Mouse (Mus musculus) liver, embryonic 12.5 days (tissue): ENCODE data around the gene Lcn5. TPM values are rescaled to one million over a fixed set of nuclear protein-coding genes. Genes with fewer than 3 reads are reported as not detected.

Experiments
- ATAC-seq: fragments of 200-750 bp; cut with Nextera tagmentation; 2 replicates; pipeline ENCODE4 v1.8.0; 2017; ENCODE audit warnings: moderate number of reproducible peaks, mild to moderate bottlenecking, moderate library complexity
- H3K27ac ChIP-seq: fragments of 300-500 bp; sonication (generic); 2 replicates; pipeline ENCODE4 v1.5.1; 2016; ENCODE audit warnings: mild to moderate bottlenecking
- H3K27me3 ChIP-seq: fragments of 300-500 bp; sonication (generic); replicated peaks from 2 replicates; pipeline ENCODE4 v1.6.1; 2016; ENCODE audit warnings: mild to moderate bottlenecking, moderate library complexity
- H3K36me3 ChIP-seq: fragments of 300-500 bp; sonication (generic); 2 replicates; pipeline ENCODE4 v1.6.1; 2016; ENCODE audit warnings: mild to moderate bottlenecking, moderate library complexity
- H3K4me1 ChIP-seq: fragments of 300-500 bp; sonication (generic); 2 replicates; pipeline ENCODE4 v1.6.1; 2016
- H3K4me2 ChIP-seq: fragments of 300-500 bp; sonication (generic); 2 replicates; pipeline ENCODE4 v1.6.1; 2016; ENCODE audit warnings: mild to moderate bottlenecking, moderate library complexity
- H3K4me3 ChIP-seq: fragments of 300-500 bp; sonication (generic); 2 replicates; pipeline ENCODE4 v1.5.1; 2016; ENCODE audit warnings: mild to moderate bottlenecking, moderate library complexity
- H3K9ac ChIP-seq: fragments of 300-500 bp; sonication (generic); 2 replicates; pipeline ENCODE4 v1.6.1; 2016; ENCODE audit warnings: mild to moderate bottlenecking, moderate library complexity
- H3K9me3 ChIP-seq: fragments of 300-500 bp; sonication (generic); replicated peaks from 2 replicates; pipeline ENCODE4 v1.6.1; 2016; ENCODE audit warnings: mild to moderate bottlenecking, moderate library complexity
- WGBS: fragments of 180-500 bp; shearing (Covaris S2); methylation state at CpG from one replicate; pipeline ENCODE4 v1.1.7; 2016; ENCODE audit not compliant: insufficient replicate concordance; 5-methylcytosine and 5-hydroxymethylcytosine counted together
- polyA plus RNA-seq: library from polyadenylated mRNA; unstranded; fragments of >200 nt; fragmentation: Nextera tagmentation; extraction: Ambion mirVana; gene quantifications from 2 replicates; pipeline ENCODE4 v1.2.1, GENCODE M21; 2016

Lcn5 gene
- not detected in 2 replicates for polyA plus RNA-seq

GRCm38 (mm10) chr2:25657652-25658051 is at the start of gene Lcn5:
Lcn5 (plus strand) TSS chr2:25657952.
- no peak within 1 kb of the TSS for H3K4me2 ChIP-seq
- no peak for ATAC-seq
- no peaks in the 10 kb centered on the region for H3K4me1 ChIP-seq
- H3K9ac ChIP-seq, result no peak within 1 kb of the TSS
- no peak within 1 kb of the TSS for H3K27ac ChIP-seq
- H3K4me3 ChIP-seq, result no peak within 1 kb of the TSS
- no peaks in the 10 kb centered on the region for H3K9me3 ChIP-seq
- no peaks in the 10 kb centered on the region for H3K36me3 ChIP-seq
- peaks cover 10% of the 10 kb centered on the region; the same call in 1 of the 2 replicates for H3K27me3 ChIP-seq

- ATAC-seq, result 0 out of 2 replicates have a peak, but pooled peaks have one; percentile 1
- Histone ChIP-seq H3K9me3 (no peaks in the 10 kb centered on the region), H3K4me3 (peak overlapping the region; percentile 97), H3K27ac (peak overlapping the region; percentile 85), H3K36me3 (peaks cover 11% of the 10 kb centered on the region; the same call in 1 of the 2 replicates), H3K9ac (peak overlapping the region; percentile 97; the same call in 1 of the 2 replicates), H3K4me2 (peak overlapping the region; percentile 76), H3K27me3 (peaks cover 32% of the 10 kb centered on the region), H3K4me1 (peaks cover 26% of the 10 kb centered on the region)
- 42% methylated on average over 10 of the region's 10 CpGs for WGBS
Observed at GRCm38 (mm10) chr2:25608671-25609070, 49.1 kb upstream of the Lcn5 start.

GRCm38 (mm10) chr2:25616398-25616797 is 41.4 kb upstream of the Lcn5 start:
- Histone ChIP-seq H3K9ac (no peak overlapping the region), H3K36me3 (no peaks in the 10 kb centered on the region), H3K9me3 (no peaks in the 10 kb centered on the region), H3K4me2 (peak overlapping the region; percentile 17), H3K27me3 (peaks cover 95% of the 10 kb centered on the region), H3K27ac (no peak overlapping the region), H3K4me3 (no peak overlapping the region), H3K4me1 (peaks cover 10% of the 10 kb centered on the region; the same call in 1 of the 2 replicates)
- 0 out of 2 replicates have a peak, but pooled peaks have one; percentile 23 for ATAC-seq
- 16% methylated on average over 22 of the region's 22 CpGs for WGBS

- H3K27me3 ChIP-seq, result peaks cover 88% of the 10 kb centered on the region
- no peak within 1 kb of the TSS for H3K4me2 ChIP-seq
- no peaks in the 10 kb centered on the region for H3K9me3 ChIP-seq
- H3K4me3 ChIP-seq, result no peak within 1 kb of the TSS
- no peak within 1 kb of the TSS for H3K9ac ChIP-seq
- no peak within 1 kb of the TSS for H3K27ac ChIP-seq
- WGBS, result 60% methylated on average over 3 of the region's 3 CpGs
- peaks cover 19% of the 10 kb centered on the region for H3K4me1 ChIP-seq
- ATAC-seq, result no peak
- H3K36me3 ChIP-seq, result no peaks in the 10 kb centered on the region
Observed at GRCm38 (mm10) chr2:25617578-25617977, 40.2 kb upstream of the Lcn5 start, which contains the start of gene Ccdc183. Ccdc183 (minus strand) TSS chr2:25617678.

- H3K36me3 ChIP-seq, result no peaks in the 10 kb centered on the region
- H3K9me3 ChIP-seq, result no peaks in the 10 kb centered on the region
- ATAC-seq, result no peak
- 15% methylated on average over 6 of the region's 6 CpGs for WGBS
- no peak overlapping the region for H3K27ac ChIP-seq
- no peak overlapping the region for H3K4me2 ChIP-seq
- H3K9ac ChIP-seq, result no peak overlapping the region
- peaks cover 65% of the 10 kb centered on the region for H3K27me3 ChIP-seq
- peaks cover 19% of the 10 kb centered on the region for H3K4me1 ChIP-seq
- H3K4me3 ChIP-seq, result no peak overlapping the region
Observed at GRCm38 (mm10) chr2:25620386-25620785, 37.4 kb upstream of the Lcn5 start.

GRCm38 (mm10) chr2:25620852-25621228 is 36.9 kb upstream of the Lcn5 start:
- Histone ChIP-seq H3K9me3 (no peaks in the 10 kb centered on the region), H3K4me3 (no peak overlapping the region), H3K27me3 (peaks cover 61% of the 10 kb centered on the region), H3K36me3 (no peaks in the 10 kb centered on the region), H3K4me2 (peak overlapping the region; percentile 75), H3K4me1 (peaks cover 19% of the 10 kb centered on the region), H3K9ac (no peak overlapping the region), H3K27ac (no peak overlapping the region)
- 61% methylated on average over 4 of the region's 4 CpGs for WGBS
- no peak for ATAC-seq

GRCm38 (mm10) chr2:25621229-25622200 is 36.2 kb upstream of the Lcn5 start, which contains the start of gene Tmem141:
Tmem141 (minus strand) TSS chr2:25622005.
- Histone ChIP-seq H3K27me3 (peaks cover 54% of the 10 kb centered on the region), H3K4me1 (peaks cover 17% of the 10 kb centered on the region), H3K27ac (no peak within 1 kb of the TSS), H3K36me3 (no peaks in the 10 kb centered on the region), H3K4me2 (peak within 1 kb of the TSS; percentile 75), H3K9me3 (no peaks in the 10 kb centered on the region), H3K9ac (peak within 1 kb of the TSS; percentile 55), H3K4me3 (peak within 1 kb of the TSS; percentile 53)
- WGBS, result 6% methylated on average over 34 of the region's 34 CpGs
- peak; percentile 80 for ATAC-seq

- Histone ChIP-seq H3K4me3 (no peak overlapping the region), H3K4me2 (no peak overlapping the region), H3K36me3 (no peaks in the 10 kb centered on the region), H3K27ac (no peak overlapping the region), H3K9me3 (no peaks in the 10 kb centered on the region), H3K9ac (no peak overlapping the region), H3K4me1 (peaks cover 16% of the 10 kb centered on the region), H3K27me3 (peaks cover 10% of the 10 kb centered on the region; the same call in 1 of the 2 replicates)
- WGBS, result 45% methylated on average over 5 of the region's 5 CpGs
- no peak for ATAC-seq
Observed at GRCm38 (mm10) chr2:25625986-25626385, 31.8 kb upstream of the Lcn5 start.

- H3K4me3 ChIP-seq, result no peak within 1 kb of the TSS
- no peak within 1 kb of the TSS for H3K9ac ChIP-seq
- no peak within 1 kb of the TSS for H3K4me2 ChIP-seq
- 0 out of 2 replicates have a peak, but pooled peaks have one; percentile 31 for ATAC-seq
- H3K4me1 ChIP-seq, result 0 out of 2 replicates have a peak, but pooled peaks cover 4% of the 10 kb centered on the region
- no peaks in the 10 kb centered on the region for H3K9me3 ChIP-seq
- no peaks in the 10 kb centered on the region for H3K36me3 ChIP-seq
- 61% methylated on average over 6 of the region's 6 CpGs for WGBS
- peaks cover 4% of the 10 kb centered on the region; the same call in 1 of the 2 replicates for H3K27me3 ChIP-seq
- H3K27ac ChIP-seq, result no peak within 1 kb of the TSS
Observed at GRCm38 (mm10) chr2:25627811-25628210, 29.9 kb upstream of the Lcn5 start, which contains the start of gene Fcna. Fcna (minus strand) TSS chr2:25628030.

GRCm38 (mm10) chr2:25628738-25629137 is 29.0 kb upstream of the Lcn5 start:
- 0 out of 2 replicates have a peak, but pooled peaks cover 4% of the 10 kb centered on the region for H3K4me1 ChIP-seq
- peaks cover 4% of the 10 kb centered on the region; the same call in 1 of the 2 replicates for H3K27me3 ChIP-seq
- H3K9ac ChIP-seq, result no peak overlapping the region
- H3K27ac ChIP-seq, result no peak overlapping the region
- H3K9me3 ChIP-seq, result no peaks in the 10 kb centered on the region
- ATAC-seq, result no peak
- WGBS, result 37% methylated on average over 4 of the region's 4 CpGs
- no peak overlapping the region for H3K4me2 ChIP-seq
- no peak overlapping the region for H3K4me3 ChIP-seq
- H3K36me3 ChIP-seq, result no peaks in the 10 kb centered on the region

GRCm38 (mm10) chr2:25633616-25634015 is 24.1 kb upstream of the Lcn5 start:
- 75% methylated on average over 3 of the region's 3 CpGs for WGBS
- ATAC-seq, result no peak
- no peak overlapping the region for H3K9ac ChIP-seq
- no peak overlapping the region for H3K4me2 ChIP-seq
- H3K4me3 ChIP-seq, result no peak overlapping the region
- H3K36me3 ChIP-seq, result no peaks in the 10 kb centered on the region
- H3K27ac ChIP-seq, result no peak overlapping the region
- no peaks in the 10 kb centered on the region for H3K4me1 ChIP-seq
- H3K27me3 ChIP-seq, result no peaks in the 10 kb centered on the region
- no peaks in the 10 kb centered on the region for H3K9me3 ChIP-seq

GRCm38 (mm10) chr2:25634046-25634445 is 23.7 kb upstream of the Lcn5 start:
- ATAC-seq, result no peak
- Histone ChIP-seq H3K36me3 (no peaks in the 10 kb centered on the region), H3K4me1 (no peaks in the 10 kb centered on the region), H3K27ac (no peak overlapping the region), H3K9me3 (no peaks in the 10 kb centered on the region), H3K4me2 (no peak overlapping the region), H3K27me3 (no peaks in the 10 kb centered on the region), H3K9ac (no peak overlapping the region), H3K4me3 (no peak overlapping the region)
- 50% methylated on average over 1 of the region's 1 CpGs for WGBS
